Mouse (Mus musculus) stomach, embryonic 16.5 days (tissue): ENCODE measurements around the gene Cabcoco1. TPM values are rescaled to one million over a fixed set of nuclear protein-coding genes. Genes with fewer than 3 reads are reported as not detected.

Experiments
- ATAC-seq: fragments of 200-750 bp; cut with Nextera tagmentation; 2 replicates; pipeline ENCODE4 v1.8.0; 2017; ENCODE audit warnings: moderate number of reproducible peaks, moderate TSS enrichment; ENCODE audit not compliant: insufficient read depth, low FRiP score
- H3K27ac ChIP-seq: fragments of 300-500 bp; sonication (generic); 2 replicates; pipeline ENCODE4 v1.5.1; 2014; ENCODE audit warnings: low read length
- H3K27me3 ChIP-seq: fragments of 300-500 bp; sonication (generic); 2 replicates; pipeline ENCODE4 v1.6.1; 2014; ENCODE audit warnings: low read length, control low read depth, mixed read lengths; ENCODE audit not compliant: control insufficient read depth, insufficient read depth
- H3K36me3 ChIP-seq: fragments of 300-500 bp; sonication (generic); 2 replicates; pipeline ENCODE4 v1.6.1; 2014; ENCODE audit warnings: low read length; ENCODE audit not compliant: control insufficient read depth, insufficient read depth
- H3K4me1 ChIP-seq: fragments of 300-500 bp; sonication (generic); 2 replicates; pipeline ENCODE4 v1.6.1; 2014; ENCODE audit warnings: low read length, control low read depth, mixed read lengths; ENCODE audit not compliant: control insufficient read depth, insufficient read depth
- H3K4me2 ChIP-seq: fragments of 300-500 bp; sonication (generic); 2 replicates; pipeline ENCODE4 v1.6.1; 2014; ENCODE audit warnings: low read depth, low read length, mixed read lengths
- H3K4me3 ChIP-seq: fragments of 300-500 bp; sonication (generic); replicated peaks from 2 replicates; pipeline ENCODE4 v1.5.1; 2014; ENCODE audit warnings: mild to moderate bottlenecking, low read length
- H3K9ac ChIP-seq: fragments of 300-500 bp; sonication (generic); 2 replicates; pipeline ENCODE4 v1.6.1; 2014; ENCODE audit warnings: low read length
- H3K9me3 ChIP-seq: fragments of 300-500 bp; sonication (generic); replicated peaks from 2 replicates; pipeline ENCODE4 v1.6.1; 2016; ENCODE audit warnings: low read length, control low read depth; ENCODE audit not compliant: control insufficient read depth
- WGBS: fragments of 180-500 bp; shearing (Covaris S2); extraction: QIAGEN DNeasy Blood & Tissue Kit; methylation state at CpG from one replicate; pipeline ENCODE4 v1.1.7; 2014; 5-methylcytosine and 5-hydroxymethylcytosine counted together
- polyA plus RNA-seq: library from polyadenylated mRNA; unstranded; fragments of >200 nt; fragmentation: Nextera tagmentation; extraction: Ambion mirVana; gene quantifications from 2 replicates; pipeline ENCODE4 v1.2.1, GENCODE M21; 2015

Gene Cabcoco1
- polyA plus RNA-seq, 1 experiment from 2014 or later, result 3.0 TPM

DNA sequence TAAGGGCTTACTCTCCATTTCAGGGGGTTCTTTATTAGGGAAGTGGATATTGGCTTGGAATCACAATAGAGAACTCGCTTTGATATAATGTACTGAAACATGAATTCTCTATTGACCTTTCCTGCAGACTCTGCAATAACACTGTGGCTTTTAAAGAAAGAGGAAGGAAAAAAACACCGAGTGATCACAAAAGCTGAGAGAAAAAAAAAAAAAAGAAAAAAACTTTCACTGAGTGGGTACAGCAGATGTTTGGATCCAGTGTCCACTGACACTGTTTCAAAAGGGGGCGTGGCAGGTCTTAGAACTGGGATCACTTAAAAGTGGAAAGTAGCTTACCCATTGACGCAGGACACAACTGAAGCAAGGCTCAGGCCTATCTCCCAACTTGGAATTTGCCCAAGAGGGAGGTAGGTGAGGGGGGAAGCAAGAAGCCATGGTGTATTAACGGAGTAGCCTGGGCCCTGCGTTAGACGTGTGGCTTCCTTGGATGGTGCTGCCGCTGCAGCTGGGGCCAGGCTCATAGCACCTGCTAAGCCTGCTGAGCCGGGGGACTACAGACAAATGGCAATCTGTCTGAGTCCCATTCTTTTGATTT, 107.6 kb downstream of the Cabcoco1 start:
- H3K9ac ChIP-seq, result no peak overlapping the region
- no peaks in the 10 kb centered on the region for H3K36me3 ChIP-seq
- no peaks in the 10 kb centered on the region for H3K9me3 ChIP-seq
- no peak overlapping the region for H3K4me2 ChIP-seq
- 78% methylated on average over 9 of the region's 9 CpGs for WGBS
- H3K4me3 ChIP-seq, result no peak overlapping the region
- peaks cover 4% of the 10 kb centered on the region; the same call in 1 of the 2 replicates for H3K4me1 ChIP-seq
- no peak overlapping the region for H3K27ac ChIP-seq
- no peaks in the 10 kb centered on the region for H3K27me3 ChIP-seq
- no peak for ATAC-seq

DNA sequence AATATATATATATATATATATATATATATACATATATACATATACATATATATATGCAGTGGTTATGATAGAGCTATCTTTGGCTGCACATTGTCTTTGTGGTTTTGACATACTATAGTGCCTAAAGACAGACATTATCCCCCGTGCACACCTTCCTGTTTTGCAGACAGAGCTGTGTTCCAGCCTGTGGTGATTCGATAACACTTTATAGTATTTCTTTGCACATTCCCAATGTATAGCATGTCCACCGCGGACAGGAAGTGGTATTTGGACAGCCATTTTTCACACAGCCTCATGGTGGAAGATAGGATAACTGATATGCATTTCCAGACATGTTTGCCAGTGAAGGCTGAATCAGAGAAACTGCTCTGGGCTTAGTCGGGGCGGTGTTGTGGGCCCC, 110.3 kb downstream of the Cabcoco1 start:
- 82% methylated on average over 6 of the region's 6 CpGs for WGBS
- Histone ChIP-seq H3K4me1 (peaks cover 4% of the 10 kb centered on the region; the same call in 1 of the 2 replicates), H3K27me3 (no peaks in the 10 kb centered on the region), H3K4me3 (no peak overlapping the region), H3K9ac (no peak overlapping the region), H3K27ac (no peak overlapping the region), H3K4me2 (no peak overlapping the region), H3K36me3 (no peaks in the 10 kb centered on the region), H3K9me3 (0 out of 2 replicates have a peak, but pooled peaks cover 4% of the 10 kb centered on the region)
- no peak for ATAC-seq

DNA sequence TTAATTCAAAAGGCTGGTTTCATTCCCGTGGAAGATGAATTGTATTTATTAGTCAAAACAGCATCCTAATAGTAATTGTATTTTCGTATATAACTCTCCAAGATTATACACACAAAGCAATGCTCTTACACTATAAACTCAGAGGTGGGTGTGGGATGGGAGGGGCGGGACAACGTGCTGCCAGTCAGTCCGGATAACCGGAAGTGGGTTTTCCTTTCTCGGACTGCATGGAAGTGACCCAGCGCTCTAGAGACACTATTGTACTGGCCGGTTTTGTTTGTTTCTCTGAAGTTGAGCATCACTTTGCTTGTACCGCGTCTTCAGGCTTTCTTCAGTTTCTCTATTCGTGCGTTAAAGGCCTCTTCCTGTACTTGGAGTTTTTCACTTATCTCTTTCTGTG, 110.8 kb downstream of the Cabcoco1 start:
- WGBS, result 86% methylated on average over 13 of the region's 13 CpGs
- no peak for ATAC-seq
- H3K9ac ChIP-seq, result no peak overlapping the region
- no peak overlapping the region for H3K4me3 ChIP-seq
- H3K9me3 ChIP-seq, result 0 out of 2 replicates have a peak, but pooled peaks cover 5% of the 10 kb centered on the region
- peaks cover 4% of the 10 kb centered on the region; the same call in 1 of the 2 replicates for H3K4me1 ChIP-seq
- H3K4me2 ChIP-seq, result no peak overlapping the region
- no peak overlapping the region for H3K27ac ChIP-seq
- no peaks in the 10 kb centered on the region for H3K27me3 ChIP-seq
- H3K36me3 ChIP-seq, result no peaks in the 10 kb centered on the region

DNA sequence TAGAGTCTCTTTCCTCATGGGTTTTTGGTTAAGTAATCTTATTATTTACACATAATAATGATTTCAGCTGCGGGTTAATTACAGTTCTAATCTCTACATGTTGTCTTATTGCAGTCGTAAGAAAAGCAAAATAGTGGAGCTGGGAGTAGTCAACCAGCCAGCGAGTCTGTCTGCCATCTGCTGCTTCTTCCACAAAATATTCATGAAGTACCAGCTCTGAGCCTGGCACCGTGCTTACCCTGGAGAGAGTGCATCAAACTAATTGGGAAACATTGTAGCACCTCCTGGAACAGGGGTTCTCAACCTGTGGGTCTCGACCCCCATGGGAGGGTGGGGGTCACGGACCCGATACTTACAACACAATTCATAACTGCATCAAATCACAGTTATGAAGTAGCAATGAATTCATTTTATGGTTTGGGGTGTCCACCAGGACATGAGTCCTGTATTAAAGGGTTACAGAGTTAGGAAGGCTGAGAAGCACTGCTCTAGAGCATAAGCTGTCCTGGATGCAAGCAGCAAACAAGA, 121.2 kb downstream of the Cabcoco1 start:
- H3K4me1 ChIP-seq, result no peaks in the 10 kb centered on the region
- ATAC-seq, result no peak
- WGBS, result 85% methylated on average over 7 of the region's 7 CpGs
- H3K9me3 ChIP-seq, result no peaks in the 10 kb centered on the region; the same call in 1 of the 2 replicates
- no peak overlapping the region for H3K27ac ChIP-seq
- H3K27me3 ChIP-seq, result no peaks in the 10 kb centered on the region
- no peak overlapping the region for H3K4me2 ChIP-seq
- H3K36me3 ChIP-seq, result no peaks in the 10 kb centered on the region
- no peak overlapping the region for H3K4me3 ChIP-seq
- H3K9ac ChIP-seq, result no peak overlapping the region

DNA sequence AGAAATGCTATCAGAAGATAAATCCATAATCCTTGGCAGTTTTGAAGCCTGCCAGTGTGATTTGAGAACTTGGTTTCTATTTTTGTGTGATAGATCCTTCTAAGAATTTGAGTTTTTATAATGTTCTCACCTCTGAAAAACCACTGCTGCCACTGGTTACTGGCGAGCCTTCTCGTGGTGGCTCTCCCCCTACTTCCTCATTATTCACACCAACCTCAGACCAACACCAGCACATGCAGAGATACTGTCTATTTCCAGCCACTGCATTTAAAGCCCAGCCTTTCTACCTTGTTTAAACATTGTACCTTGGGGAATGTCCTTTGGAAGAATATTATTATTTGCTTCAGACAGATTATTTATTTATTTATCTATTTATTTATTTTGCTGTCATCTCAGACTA, 121.8 kb downstream of the Cabcoco1 start:
- Histone ChIP-seq H3K9ac (no peak overlapping the region), H3K27me3 (no peaks in the 10 kb centered on the region), H3K4me2 (no peak overlapping the region), H3K9me3 (no peaks in the 10 kb centered on the region; the same call in 1 of the 2 replicates), H3K4me1 (no peaks in the 10 kb centered on the region), H3K4me3 (no peak overlapping the region), H3K27ac (no peak overlapping the region), H3K36me3 (no peaks in the 10 kb centered on the region)
- 63% methylated on average over 2 of the region's 2 CpGs for WGBS
- ATAC-seq, result no peak

DNA sequence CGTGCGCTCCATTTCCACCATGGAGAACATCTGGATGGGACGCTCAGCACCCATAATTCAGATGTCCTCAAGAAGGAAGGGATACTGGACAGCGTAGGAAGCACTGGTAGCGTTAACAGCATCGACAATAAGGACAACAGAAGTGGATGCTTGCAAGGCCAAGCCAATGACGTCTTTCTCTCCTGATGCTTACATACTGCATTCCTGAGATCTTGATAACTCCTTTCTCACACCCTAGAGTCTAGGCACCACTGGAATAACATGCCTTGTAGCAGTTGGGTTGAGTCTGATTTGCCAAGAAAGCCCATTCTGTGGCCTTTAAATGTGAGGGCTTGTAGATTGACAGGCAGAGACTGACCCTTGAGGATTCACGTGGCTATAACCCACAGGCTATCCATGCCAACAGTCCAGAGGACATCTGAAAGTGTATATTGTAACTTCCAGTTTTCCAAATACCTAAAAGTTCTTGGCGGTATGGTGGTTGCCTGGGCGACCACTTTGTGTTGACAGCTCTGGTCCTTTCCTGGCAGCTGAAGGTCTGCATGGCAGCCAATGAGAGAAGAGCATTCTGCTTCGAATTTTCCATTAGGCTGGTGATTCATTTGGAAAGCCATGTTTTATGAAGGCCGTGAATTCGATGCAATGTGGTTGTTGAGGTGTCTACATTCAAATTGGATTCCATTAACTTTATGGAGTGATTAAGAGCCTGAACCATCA, 124.5 kb downstream of the Cabcoco1 start:
- no peak overlapping the region for H3K9ac ChIP-seq
- no peaks in the 10 kb centered on the region; the same call in 1 of the 2 replicates for H3K9me3 ChIP-seq
- ATAC-seq, result no peak
- WGBS, result 86% methylated on average over 13 of the region's 13 CpGs
- no peak overlapping the region for H3K27ac ChIP-seq
- no peaks in the 10 kb centered on the region for H3K27me3 ChIP-seq
- no peak overlapping the region for H3K4me2 ChIP-seq
- H3K4me3 ChIP-seq, result no peak overlapping the region
- no peaks in the 10 kb centered on the region for H3K4me1 ChIP-seq
- H3K36me3 ChIP-seq, result no peaks in the 10 kb centered on the region

DNA sequence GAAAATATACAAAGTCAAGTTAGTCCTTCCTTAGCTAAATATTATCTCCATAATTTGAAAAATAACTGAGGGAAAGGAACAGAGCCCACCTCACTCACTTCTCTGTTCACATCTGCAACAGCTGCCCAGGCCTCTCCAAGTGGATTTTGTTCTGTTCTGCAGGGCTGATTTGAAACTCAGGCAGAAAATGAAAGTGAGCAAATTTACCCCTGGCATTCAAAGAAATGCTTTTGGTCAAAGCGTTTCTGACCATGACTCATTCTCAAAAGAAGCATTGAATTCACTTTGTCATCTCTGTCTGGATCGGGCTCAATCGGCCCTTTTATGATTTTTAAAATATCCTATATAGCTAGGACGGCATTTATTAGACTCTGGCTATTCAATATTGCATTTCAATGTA, 135.8 kb downstream of the Cabcoco1 start:
- Histone ChIP-seq H3K4me1 (no peaks in the 10 kb centered on the region), H3K36me3 (no peaks in the 10 kb centered on the region), H3K9me3 (no peaks in the 10 kb centered on the region), H3K9ac (no peak overlapping the region), H3K4me2 (no peak overlapping the region), H3K4me3 (no peak overlapping the region), H3K27me3 (no peaks in the 10 kb centered on the region), H3K27ac (no peak overlapping the region)
- WGBS, result 78% methylated on average over 4 of the region's 4 CpGs
- ATAC-seq, result no peak

DNA sequence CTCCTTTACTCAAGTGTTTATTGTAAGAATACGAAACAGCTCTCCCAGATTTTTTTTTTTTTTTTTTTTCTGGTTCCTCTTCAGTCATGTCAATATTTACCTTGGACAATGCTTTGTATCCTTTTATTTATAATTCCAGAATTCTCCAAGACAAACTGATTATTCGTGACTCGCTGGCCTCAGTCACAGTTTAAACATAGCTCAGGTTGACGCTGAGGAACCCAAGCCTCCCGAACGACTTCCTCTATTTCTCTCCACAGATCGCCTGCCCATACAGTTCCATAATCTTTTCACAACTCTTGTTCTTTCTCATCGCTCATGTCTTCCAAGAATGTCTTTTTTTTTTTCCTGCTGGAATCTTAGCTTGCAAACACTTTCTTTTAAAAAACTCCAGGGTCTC, 144.9 kb downstream of the Cabcoco1 start:
- no peak overlapping the region for H3K27ac ChIP-seq
- H3K27me3 ChIP-seq, result no peaks in the 10 kb centered on the region
- no peaks in the 10 kb centered on the region for H3K9me3 ChIP-seq
- peak overlapping the region; percentile 15; the same call in 1 of the 2 replicates for H3K4me2 ChIP-seq
- no peaks in the 10 kb centered on the region; the same call in 1 of the 2 replicates for H3K4me1 ChIP-seq
- no peak for ATAC-seq
- H3K4me3 ChIP-seq, result no peak overlapping the region
- WGBS, result 31% methylated on average over 8 of the region's 8 CpGs
- no peaks in the 10 kb centered on the region for H3K36me3 ChIP-seq
- H3K9ac ChIP-seq, result no peak overlapping the region

DNA sequence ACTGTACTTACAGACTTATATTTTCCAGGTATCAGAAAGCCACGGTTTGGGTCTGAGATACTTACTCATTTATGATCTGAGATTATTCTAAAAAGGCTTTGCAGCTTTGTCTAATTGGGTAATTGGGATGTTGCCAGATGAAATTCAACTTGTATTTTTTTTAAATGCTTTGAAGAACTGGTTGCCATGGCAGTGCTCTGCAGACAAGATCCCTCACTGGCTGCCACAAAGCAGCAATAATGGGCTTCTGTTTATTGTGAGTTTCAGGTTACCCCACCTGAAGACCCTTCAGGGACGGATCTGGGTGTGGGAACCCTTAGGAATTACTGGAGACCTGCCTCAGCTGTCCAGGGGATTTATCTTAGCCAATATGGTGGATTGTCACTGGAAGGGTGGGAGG, 145.6 kb downstream of the Cabcoco1 start:
- Histone ChIP-seq H3K9ac (no peak overlapping the region), H3K4me1 (no peaks in the 10 kb centered on the region; the same call in 1 of the 2 replicates), H3K4me3 (no peak overlapping the region), H3K4me2 (no peak overlapping the region), H3K9me3 (no peaks in the 10 kb centered on the region), H3K36me3 (no peaks in the 10 kb centered on the region), H3K27me3 (no peaks in the 10 kb centered on the region), H3K27ac (peak overlapping the region; percentile 46; the same call in 1 of the 2 replicates)
- WGBS, result 25% methylated on average over 2 of the region's 2 CpGs
- peak; percentile 40; the same call in 1 of the 2 replicates for ATAC-seq
